Mouse (Mus musculus) liver, postnatal 0 days (tissue): ENCODE measurements around the gene Esyt3.

Experiments
- CTCF ChIP-seq: sonication (generic); IDR thresholded peaks from 2 replicates; pipeline ENCODE4 v1.5.1; 2016; ENCODE audit warnings: antibody characterized with exemption, low read depth
- EP300 ChIP-seq: IDR thresholded peaks from 2 replicates; pipeline ENCODE4 v1.6.1; 2016; ENCODE audit warnings: antibody characterized with exemption, low read depth, mild to moderate bottlenecking

GRCm38 (mm10) chr9:99393146-99393545, 34.8 kb upstream of the Esyt3 start:
- TF ChIP-seq EP300 (no peak), CTCF (no peak)
